Mouse (Mus musculus) heart, adult 18-20 months (tissue): ENCODE results near the gene Chst15. TPM values are rescaled to one million over a fixed set of nuclear protein-coding genes. Genes with fewer than 3 reads are reported as not detected.

Experiments
- DNase-seq, 2 experiments: peaks; one replicate each; pipeline ENCODE4 v3.0.0; 2021 to 2022; ENCODE audit warnings: mixed read lengths in 1 of 2
- total RNA-seq, 2 experiments: library from RNA; stranded (reverse); gene quantifications; 2 replicates each; pipeline ENCODE4 v1.2.3; 2021

Chst15 gene
- total RNA-seq, 2 experiments from 2014 or later, result 6.0 to 9.3 TPM

DNA sequence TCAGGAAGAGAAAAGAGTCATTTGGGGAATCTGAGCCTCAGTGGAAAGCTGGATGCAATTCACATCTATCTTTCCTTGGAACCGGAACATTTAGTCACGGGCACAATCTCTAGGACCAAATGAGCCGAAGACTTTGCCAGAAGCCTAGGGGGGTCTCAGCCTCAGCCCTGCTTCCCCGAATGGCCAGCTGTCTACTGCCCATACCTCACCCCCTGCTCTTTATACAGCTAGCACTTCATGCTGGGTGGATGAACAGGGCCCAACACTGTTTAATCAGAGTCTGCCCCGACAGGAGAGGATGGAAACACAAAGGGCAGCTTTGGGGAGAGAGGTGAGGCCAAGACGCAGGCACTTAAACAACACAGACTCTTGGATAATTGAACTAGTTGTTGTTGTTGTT is 53.8 kb downstream of the Chst15 start:
- no peak for DNase-seq

GRCm38 (mm10) chr7:132262696-132263095 is 54.3 kb downstream of the Chst15 start:
- peak in 1 of 2 experiments; percentile 18 for DNase-seq

DNA sequence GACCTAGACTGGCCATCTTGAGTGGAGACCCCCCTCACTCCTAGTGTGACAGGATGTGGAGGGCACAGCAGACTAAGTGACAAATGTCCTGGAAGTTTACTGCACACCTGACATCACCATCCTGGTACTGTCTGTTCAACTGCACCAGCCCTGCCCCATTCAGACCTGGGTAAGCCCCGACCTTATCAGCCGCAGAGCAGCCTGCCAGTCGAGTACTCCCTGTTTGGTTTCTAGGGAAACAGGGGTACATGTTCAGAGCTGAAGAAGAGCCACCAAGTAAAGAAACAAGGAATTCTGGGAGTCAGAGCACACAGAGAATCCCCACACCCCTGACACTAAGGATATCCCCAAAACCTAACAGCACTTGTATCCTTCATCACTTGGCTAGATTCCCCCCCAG is 55.1 kb downstream of the Chst15 start:
- no peak for DNase-seq

DNA sequence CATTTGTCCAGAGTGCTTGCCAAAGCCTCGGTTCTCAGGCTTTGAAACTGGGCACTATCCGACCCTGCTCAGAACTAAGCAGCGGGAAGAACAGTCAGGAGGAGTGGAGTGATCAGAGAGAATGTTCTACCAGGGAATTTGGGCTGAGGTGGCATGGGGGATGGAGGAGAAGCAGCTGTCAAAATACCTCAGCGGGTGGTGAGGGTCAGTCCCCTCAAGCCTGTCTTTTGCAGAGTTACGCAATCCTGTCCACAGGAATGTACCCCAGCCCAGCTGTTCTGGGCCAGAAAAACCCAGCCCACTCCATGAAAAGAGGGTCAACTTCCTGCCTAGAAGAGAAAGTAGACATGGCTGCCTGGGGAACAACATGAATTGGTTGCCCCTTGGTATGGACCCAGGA is 56.4 kb downstream of the Chst15 start:
- no peak for DNase-seq

DNA sequence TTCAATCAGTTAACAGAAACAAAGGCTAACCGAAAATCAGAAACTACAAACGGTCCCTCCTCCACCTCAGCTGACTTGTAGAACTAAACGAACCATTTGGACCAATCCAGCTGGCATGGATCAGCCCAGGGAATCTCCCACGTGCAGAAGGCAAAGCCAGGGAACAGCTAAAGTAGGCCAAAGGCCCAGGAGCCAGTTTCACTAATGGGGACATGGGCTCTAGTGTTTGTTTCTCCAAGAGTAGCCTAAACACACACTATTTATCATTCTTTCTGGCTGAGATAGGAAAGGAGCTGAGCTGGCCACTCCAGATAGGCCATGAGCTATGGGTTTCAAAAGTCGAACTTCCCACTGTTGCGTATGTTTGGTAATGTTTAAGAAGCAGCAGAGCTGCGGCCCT is 58.2 kb downstream of the Chst15 start:
- DNase-seq, result peak in 1 of 2 experiments; percentile 63

- no peak for DNase-seq
These were observed 58.8 kb downstream of the Chst15 start for GRCm38 (mm10) chr7:132258216-132258615.

- DNase-seq, result peak in 1 of 2 experiments; percentile 50
These were observed 63.5 kb downstream of the Chst15 start for GRCm38 (mm10) chr7:132253513-132253912.

DNA sequence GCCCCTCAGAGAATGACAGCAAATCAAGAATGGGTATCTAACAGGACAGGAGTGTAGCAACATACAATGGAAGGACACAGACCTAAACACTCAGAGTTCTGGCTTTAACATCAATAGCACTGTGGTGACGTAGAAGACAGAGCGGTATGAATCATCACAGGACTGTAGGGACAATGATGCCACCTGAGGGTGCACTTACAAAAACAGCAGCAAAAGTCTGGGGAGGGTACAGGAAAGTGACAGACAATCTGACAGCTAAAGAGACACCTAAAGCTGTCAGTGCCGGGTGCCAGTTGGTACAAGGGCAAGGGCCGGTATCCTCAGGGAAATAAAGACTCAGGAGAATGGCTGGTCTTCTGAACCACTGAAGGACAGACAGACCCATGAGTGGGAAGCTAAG is 64.0 kb downstream of the Chst15 start:
- no peak for DNase-seq

DNA sequence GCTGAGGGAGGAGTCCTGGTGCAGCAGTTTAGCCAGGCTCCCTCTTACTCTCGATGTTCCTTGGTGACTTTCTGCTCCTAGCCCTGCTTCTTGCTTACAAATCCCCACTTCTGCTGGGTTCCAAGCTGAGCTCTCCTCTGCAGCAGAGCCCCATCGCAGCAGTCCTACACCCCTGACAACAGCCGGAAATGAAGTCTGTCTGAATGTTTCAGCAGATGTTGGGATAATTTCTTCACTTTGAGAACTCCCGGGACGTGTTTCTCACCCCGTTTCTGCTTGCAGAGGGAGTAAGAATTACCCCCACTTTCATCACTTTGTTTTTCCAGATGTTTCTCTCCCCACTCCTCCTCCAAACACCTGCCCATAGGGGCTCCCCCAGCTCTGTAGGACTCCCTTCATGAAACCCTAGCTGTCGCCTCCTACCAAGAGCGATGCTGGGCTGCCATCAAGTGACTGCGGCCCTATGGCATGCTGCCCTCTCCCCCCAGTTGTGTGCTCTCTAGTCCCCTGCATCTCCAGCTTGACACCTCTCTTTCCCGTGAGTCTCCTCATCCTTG is 67.4 kb downstream of the Chst15 start:
- peak in 1 of 2 experiments; percentile 42 for DNase-seq

DNA sequence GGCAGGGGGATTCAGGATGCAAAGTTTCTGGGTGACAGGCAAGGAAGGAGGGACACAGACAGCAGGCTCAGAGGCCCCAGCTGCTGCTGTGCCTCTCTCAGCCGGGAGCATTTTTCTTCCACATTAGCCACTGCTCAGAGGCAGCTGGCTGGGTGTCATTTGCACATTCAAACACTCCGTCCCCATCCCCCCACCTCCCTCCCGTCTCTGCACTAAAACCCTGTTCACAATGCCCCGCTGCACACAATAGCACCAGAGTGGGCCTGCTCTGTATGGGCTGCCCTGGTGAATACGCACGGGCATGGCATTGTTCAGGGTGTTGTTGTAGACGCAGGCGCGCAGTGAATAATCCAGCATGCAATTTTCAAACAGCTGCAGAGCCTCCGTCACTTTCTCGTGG is 69.5 kb downstream of the Chst15 start:
- no peak for DNase-seq

DNA sequence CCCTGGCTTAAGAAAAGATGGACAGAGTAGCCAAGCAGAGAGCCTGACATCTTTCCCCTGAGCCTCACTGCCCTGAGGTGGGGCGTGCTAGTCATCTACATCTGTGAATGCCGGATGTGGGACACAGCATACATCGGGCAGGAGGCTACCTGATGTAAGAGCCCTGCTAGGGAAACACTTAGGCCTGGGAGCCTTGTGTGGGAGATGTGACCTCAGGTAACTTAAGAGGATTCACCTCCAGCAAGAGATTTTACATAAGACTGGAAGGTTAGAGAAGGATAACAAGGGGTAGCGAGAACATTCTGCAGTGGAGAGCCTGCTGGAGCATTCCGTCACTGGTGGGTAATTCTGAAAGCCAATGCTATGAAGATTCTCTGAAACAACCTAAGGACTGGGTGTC is 69.9 kb downstream of the Chst15 start:
- no peak for DNase-seq

- DNase-seq, result peak in 1 of 2 experiments; percentile 77
These were observed 71.3 kb downstream of the Chst15 start for GRCm38 (mm10) chr7:132245730-132246129.

GRCm38 (mm10) chr7:132244637-132245036 is 72.4 kb downstream of the Chst15 start:
- no peak for DNase-seq

DNA sequence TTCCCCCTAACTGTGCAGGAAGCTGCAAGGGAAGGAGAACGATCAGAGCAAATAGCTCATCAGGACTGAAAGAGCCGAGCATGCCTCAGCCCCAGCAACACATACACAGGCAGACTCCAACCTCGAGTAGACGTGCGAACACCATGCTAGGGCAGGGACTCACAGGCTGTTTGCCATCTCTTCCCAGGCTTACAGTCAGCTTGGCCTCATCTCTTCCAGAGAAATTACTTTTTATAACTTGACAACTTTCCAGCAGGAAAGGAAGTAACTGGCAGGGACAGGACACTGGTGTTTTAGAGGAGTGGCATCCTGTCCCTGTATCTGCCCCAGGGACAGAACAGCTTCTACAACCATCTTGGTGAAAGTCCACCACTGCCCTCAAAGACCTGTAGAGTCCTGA is 73.8 kb downstream of the Chst15 start:
- no peak for DNase-seq

DNA sequence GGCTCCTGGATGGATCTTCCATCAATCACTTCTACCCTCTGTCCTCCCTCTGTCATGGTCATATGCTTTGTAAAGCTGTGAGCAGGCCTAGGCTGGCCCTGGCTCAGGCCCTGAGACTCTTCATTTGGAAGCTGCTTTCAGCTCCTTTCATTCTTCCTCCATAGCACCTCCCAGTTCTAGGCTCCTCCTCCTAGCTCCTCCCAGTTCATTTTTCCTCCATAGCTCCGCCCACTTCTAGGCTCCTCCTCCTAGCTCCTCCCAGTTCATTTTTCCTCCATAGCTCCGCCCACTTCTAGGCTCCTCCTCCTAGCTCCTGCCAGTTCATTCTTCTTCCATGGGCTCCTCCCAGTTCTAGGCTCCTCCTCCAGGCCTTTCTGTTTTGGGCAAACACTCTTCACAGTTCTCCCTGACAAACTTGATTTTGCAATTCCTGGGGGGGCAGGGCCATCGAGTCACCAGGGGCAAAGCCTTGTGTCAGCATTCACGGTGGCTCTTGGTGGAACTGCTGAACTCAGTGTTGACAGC is 74.3 kb downstream of the Chst15 start:
- peak; percentile 44 to 80 for DNase-seq

DNA sequence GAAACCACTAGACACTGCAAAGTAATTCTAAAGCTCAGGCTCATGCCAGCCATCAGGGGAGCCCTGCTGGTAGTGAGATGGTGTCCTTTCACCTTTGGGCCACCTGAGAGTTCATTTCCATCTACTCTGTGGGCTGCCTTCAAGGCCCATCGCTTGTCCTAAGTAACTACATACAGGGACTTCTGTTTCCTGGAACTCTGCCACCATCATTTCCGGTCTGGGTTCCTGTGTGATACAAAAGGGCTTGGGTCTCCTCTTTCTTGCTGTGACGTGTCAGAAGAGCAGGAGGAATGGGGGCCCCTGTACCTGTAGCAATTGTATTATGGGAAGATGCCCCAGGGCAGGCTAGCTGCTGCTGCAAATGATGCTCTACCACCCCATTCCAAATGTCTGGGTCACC is 78.1 kb downstream of the Chst15 start:
- no peak for DNase-seq

DNA sequence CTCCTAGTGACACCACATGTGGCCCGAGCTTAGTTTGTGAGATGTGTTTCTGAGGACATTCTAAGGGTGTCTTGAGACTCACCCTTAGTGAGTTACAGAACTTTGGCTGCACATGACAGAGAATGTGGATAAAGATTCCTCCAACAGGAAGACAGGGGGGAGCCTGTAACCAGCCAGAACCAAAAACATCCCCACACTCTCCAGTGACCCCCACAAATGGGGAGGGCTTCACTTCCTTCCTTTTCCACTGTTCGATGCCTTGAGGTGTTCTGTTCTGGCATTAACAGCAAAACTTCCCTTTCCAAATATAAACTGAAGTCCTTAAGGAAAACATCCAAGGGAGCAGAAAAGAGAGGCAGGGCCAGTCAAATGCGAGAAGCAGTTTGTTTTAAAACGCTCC is 79.8 kb downstream of the Chst15 start:
- DNase-seq, result peak in 1 of 2 experiments; percentile 66

DNA sequence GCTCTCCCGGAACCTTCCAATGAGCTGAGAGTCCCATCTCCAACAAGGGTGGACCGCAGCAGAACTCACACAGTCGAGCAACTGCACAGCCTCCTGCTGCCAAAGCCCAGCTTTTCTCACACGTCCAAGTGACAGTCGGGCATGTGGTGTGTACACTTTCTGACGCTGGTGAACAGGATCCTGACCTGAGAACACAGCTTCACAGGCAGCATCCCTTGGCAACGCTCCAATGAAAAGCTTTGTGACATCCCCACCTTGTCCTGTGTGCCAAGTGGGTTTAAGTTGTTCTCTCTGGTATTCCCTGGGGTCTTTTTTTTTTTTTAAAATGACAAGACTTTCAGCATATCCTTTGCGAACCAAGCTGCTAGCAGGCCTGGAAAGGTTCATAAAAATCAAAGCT is 80.2 kb downstream of the Chst15 start:
- no peak for DNase-seq

DNA sequence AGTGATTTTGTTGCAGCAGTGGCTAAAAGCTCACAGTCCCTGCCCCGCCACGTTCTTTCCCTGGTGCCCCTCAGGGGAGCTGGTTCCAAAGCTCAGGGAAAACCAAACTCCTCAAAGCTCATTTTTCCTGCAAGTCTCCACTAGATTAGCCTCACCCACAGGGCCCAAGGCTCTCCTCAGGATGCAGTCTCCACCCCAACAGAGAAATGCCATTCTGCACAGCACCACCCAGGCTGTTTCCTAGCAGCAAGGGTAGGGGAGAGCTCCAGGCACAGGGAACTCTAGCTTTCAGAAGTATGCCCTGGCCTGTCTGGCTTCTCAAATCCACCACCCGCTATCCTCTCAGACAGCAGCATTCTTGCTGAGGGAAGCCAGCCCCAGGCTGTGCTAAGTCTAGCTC is 82.8 kb downstream of the Chst15 start:
- no peak for DNase-seq

DNA sequence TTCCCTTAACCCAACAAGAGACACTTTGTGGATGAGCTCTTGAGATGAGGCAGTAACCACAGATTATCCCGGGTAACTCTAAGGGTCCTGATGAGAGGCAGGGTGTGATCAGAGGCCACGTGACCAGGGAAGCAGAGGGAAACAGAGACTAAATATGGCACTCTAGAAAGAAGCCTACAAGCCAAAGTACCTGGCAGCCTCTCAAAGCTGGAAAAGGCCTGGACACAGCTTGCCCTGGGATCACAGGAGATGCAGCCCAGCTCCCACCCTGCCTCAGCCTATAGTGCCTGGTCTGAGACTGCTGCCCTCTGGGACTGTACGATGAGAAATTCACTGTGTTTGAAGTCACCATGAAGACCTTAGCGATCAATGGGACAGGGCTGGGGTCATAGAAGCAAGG is 83.3 kb downstream of the Chst15 start:
- no peak for DNase-seq

- DNase-seq, result peak in 1 of 2 experiments; percentile 52
These were observed 84.1 kb downstream of the Chst15 start for GRCm38 (mm10) chr7:132232937-132233336.

- DNase-seq, result no peak
These were observed 85.6 kb downstream of the Chst15 start for GRCm38 (mm10) chr7:132231476-132231875.

GRCm38 (mm10) chr7:132230961-132231360 is 86.1 kb downstream of the Chst15 start:
- no peak for DNase-seq

GRCm38 (mm10) chr7:132227075-132227640 is 89.9 kb downstream of the Chst15 start:
- DNase-seq, result no peak
